Mouse (Mus musculus): ENCODE measurements at regions not wholly inside any gene's neighbourhood (a gene's known extent, or its start where the extent isn't known, plus 50 kb on each side); places are given as distances from the start of the nearest gene placed in this dataset.

DNA sequence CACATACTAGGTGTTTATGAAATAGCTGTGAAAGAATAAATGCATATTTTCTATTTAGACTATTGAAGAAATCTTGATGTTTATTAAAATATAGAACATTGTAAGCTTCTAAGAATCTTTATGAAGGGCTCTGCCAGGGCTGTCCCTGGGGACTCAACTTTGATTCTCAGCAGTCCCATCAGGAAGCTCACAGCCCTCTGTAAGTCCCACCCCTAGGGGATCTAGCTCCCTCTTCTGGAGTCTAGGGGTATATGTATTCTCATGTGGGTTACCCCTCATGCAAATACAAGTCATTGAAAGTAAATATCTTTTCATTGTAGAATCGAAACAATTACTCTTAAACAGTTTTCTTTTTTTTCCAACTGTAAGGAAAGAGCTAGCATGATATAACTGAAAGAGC lies 521.6 kb downstream of the Nfib start:
- WGBS: 90% methylated on average over 1 of the region's 1 CpGs
- Histone ChIP-seq H3K36me3 (no peaks in the 10 kb centered on the region), H3K27ac (replicated peaks) (no peak overlapping the region), H3K4me2 (replicated peaks) (no peak overlapping the region), H3K9me3 (no peaks in the 10 kb centered on the region), H3K4me3 (no peak overlapping the region), H3K4me1 (no peaks in the 10 kb centered on the region), H3K9ac (replicated peaks) (no peak overlapping the region), H3K27me3 (no peaks in the 10 kb centered on the region)
- ATAC-seq (replicated peaks): no peak

DNA sequence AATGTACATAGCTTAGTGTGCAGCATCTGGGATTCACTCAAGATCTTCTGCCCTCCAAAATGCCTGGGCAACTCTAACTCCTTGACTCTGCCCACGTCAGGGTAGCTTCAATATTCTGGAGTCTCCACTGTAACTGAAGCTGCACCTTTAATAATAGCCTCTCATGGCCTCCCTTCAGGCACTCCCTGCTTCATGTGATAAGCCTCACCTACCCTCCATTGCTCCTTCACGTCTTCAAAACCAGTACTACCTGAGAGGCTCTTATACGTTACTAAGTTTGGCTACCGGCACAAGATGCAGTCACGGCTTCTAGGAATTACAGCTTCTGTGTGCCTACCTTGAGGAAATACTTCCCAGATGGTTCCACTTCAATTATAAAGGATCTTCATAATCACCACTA lies 527.4 kb downstream of the Nfib start:
- no peaks in the 10 kb centered on the region for H3K4me1 ChIP-seq
- H3K27ac ChIP-seq (replicated peaks): no peak overlapping the region
- H3K9me3 ChIP-seq: no peaks in the 10 kb centered on the region
- WGBS: 90% methylated on average over 5 of the region's 5 CpGs
- H3K4me3 ChIP-seq: no peak overlapping the region
- ATAC-seq (replicated peaks): no peak
- H3K9ac ChIP-seq (replicated peaks): no peak overlapping the region
- H3K36me3 ChIP-seq: no peaks in the 10 kb centered on the region
- no peak overlapping the region for H3K4me2 ChIP-seq (replicated peaks)
- H3K27me3 ChIP-seq: no peaks in the 10 kb centered on the region

- H3K36me3 ChIP-seq: no peaks in the 10 kb centered on the region
- H3K27ac ChIP-seq (replicated peaks): no peak overlapping the region
- WGBS: 94% methylated on average over 8 of the region's 8 CpGs
Measured at GRCm38 (mm10) chr4:82176723-82177122, 528.8 kb downstream of the Nfib start.

GRCm38 (mm10) chr4:82173461-82174085 lies 532.0 kb downstream of the Nfib start:
- Histone ChIP-seq H3K4me3 (no peak overlapping the region), H3K4me2 (replicated peaks) (no peak overlapping the region), H3K4me1 (no peaks in the 10 kb centered on the region), H3K27me3 (no peaks in the 10 kb centered on the region), H3K9me3 (no peaks in the 10 kb centered on the region), H3K9ac (replicated peaks) (no peak overlapping the region), H3K36me3 (no peaks in the 10 kb centered on the region), H3K27ac (replicated peaks) (no peak overlapping the region)
- no peak for ATAC-seq (replicated peaks)
- WGBS: 81% methylated on average over 17 of the region's 17 CpGs

More at GRCm38 (mm10) chr4:82176723-82177122, 528.8 kb downstream of the Nfib start:
- Histone ChIP-seq H3K4me1 (no peaks in the 10 kb centered on the region), H3K4me3 (no peak overlapping the region), H3K9ac (replicated peaks) (no peak overlapping the region), H3K27me3 (no peaks in the 10 kb centered on the region), H3K9me3 (no peaks in the 10 kb centered on the region), H3K4me2 (replicated peaks) (no peak overlapping the region)
- ATAC-seq (replicated peaks): no peak

DNA sequence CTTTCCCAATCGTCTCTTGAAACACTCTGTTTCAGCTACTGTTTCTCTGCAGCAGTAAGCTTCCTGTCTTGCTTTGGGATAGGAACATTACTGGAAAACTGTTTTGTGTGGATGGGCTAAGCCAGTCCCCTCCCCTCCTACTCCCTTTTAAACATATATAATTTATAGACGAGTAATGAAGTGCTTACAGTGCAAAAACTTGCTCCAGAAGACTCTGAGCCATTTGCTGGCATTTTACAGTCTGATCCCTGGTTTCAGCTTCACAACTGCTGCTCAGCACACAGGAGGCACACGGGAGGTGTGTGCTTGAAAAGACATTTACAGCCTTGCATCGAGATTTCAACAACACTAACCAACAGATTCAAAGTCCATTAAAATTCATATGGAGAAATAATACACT lies 534.6 kb downstream of the Nfib start:
- Histone ChIP-seq H3K9me3 (no peaks in the 10 kb centered on the region), H3K9ac (replicated peaks) (no peak overlapping the region), H3K4me1 (no peaks in the 10 kb centered on the region), H3K27me3 (no peaks in the 10 kb centered on the region), H3K36me3 (no peaks in the 10 kb centered on the region), H3K4me2 (replicated peaks) (no peak overlapping the region), H3K4me3 (no peak overlapping the region), H3K27ac (replicated peaks) (no peak overlapping the region)
- no peak for ATAC-seq (replicated peaks)
- WGBS: 69% methylated on average over 4 of the region's 4 CpGs

- Histone ChIP-seq H3K27ac (replicated peaks) (no peak overlapping the region), H3K4me3 (no peak overlapping the region), H3K36me3 (no peaks in the 10 kb centered on the region), H3K4me2 (replicated peaks) (no peak overlapping the region), H3K9me3 (no peaks in the 10 kb centered on the region), H3K9ac (replicated peaks) (no peak overlapping the region), H3K4me1 (no peaks in the 10 kb centered on the region), H3K27me3 (no peaks in the 10 kb centered on the region)
- 69% methylated on average over 5 of the region's 5 CpGs for WGBS
- ATAC-seq (replicated peaks): no peak
Measured at GRCm38 (mm10) chr4:82168032-82168431, 537.5 kb downstream of the Nfib start.

DNA sequence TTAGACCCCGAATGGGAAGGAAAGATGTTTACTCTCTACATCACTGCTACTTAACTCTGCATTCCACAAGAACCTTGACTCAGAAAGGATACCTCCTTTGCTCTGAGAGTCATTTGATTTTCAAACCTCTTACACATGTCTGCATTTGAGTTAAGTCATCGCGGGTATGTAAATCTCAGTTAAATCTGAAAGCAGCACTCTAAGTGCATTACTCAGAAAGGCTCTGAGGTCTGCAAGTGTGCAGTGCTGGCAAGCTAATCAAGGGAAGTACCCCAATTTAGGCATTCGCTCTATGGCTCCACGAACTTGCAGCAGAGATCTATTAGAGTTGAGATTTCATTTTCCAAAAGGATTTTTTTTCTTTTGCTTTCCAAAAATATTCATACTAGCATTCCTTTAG lies 538.2 kb downstream of the Nfib start:
- Histone ChIP-seq H3K9ac (replicated peaks) (no peak overlapping the region), H3K9me3 (no peaks in the 10 kb centered on the region), H3K36me3 (no peaks in the 10 kb centered on the region), H3K27ac (replicated peaks) (no peak overlapping the region), H3K4me3 (no peak overlapping the region), H3K4me1 (no peaks in the 10 kb centered on the region), H3K4me2 (replicated peaks) (no peak overlapping the region), H3K27me3 (no peaks in the 10 kb centered on the region)
- WGBS: 54% methylated on average over 5 of the region's 5 CpGs
- no peak for ATAC-seq (replicated peaks)

DNA sequence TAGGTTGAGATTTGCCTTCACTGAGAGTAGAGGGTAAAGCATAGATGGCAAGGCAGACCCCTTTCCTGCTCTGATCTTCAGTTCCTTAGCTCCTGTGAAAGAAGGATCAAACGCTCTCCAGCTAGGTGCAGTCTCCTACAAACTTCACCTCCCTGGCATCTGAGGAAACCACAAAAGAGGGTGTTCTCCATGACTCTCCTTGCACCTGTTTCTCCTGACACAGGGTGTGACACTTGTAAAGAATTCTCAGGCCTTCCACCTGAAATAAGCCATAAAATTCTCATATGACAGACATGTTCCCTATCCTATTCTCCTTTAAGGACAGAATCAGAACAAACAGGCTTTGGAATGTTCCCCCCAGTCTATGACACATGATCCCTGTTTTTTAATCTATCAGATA lies 538.7 kb downstream of the Nfib start:
- no peak overlapping the region for H3K4me3 ChIP-seq
- H3K36me3 ChIP-seq: no peaks in the 10 kb centered on the region
- ATAC-seq (replicated peaks): no peak
- H3K9ac ChIP-seq (replicated peaks): no peak overlapping the region
- no peak overlapping the region for H3K4me2 ChIP-seq (replicated peaks)
- no peaks in the 10 kb centered on the region for H3K4me1 ChIP-seq
- H3K27me3 ChIP-seq: no peaks in the 10 kb centered on the region
- H3K9me3 ChIP-seq: no peaks in the 10 kb centered on the region
- H3K27ac ChIP-seq (replicated peaks): no peak overlapping the region
- 91% methylated on average over 1 of the region's 1 CpGs for WGBS

- H3K27ac ChIP-seq (replicated peaks): no peak overlapping the region
- ATAC-seq (replicated peaks): no peak
- H3K9ac ChIP-seq (replicated peaks): no peak overlapping the region
- 91% methylated on average over 6 of the region's 6 CpGs for WGBS
- H3K9me3 ChIP-seq: no peaks in the 10 kb centered on the region
- H3K36me3 ChIP-seq: no peaks in the 10 kb centered on the region
- H3K4me1 ChIP-seq: no peaks in the 10 kb centered on the region
- H3K4me3 ChIP-seq: no peak overlapping the region
- H3K4me2 ChIP-seq (replicated peaks): no peak overlapping the region
- no peaks in the 10 kb centered on the region for H3K27me3 ChIP-seq
Measured at GRCm38 (mm10) chr4:82166087-82166486, 539.5 kb downstream of the Nfib start.

DNA sequence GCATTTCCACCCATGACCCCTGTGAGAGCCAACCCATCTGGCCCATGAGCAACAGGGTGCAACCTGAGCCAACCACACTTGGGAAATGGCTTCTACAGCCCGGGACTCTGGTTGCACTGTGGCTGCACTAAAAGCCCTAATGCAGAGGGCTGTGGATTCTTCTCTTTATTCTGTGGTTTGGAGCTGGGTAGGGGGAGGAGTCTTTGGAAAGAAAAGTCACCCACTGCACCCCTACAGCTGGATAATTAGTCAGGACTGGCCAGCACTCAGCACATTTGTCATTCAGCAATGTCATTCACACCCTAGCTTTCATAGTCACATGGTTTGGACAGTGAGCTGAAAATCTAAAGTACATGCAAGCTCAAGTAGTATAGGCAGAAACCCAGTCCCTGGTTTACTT lies 541.5 kb downstream of the Nfib start:
- Histone ChIP-seq H3K27me3 (no peaks in the 10 kb centered on the region), H3K36me3 (no peaks in the 10 kb centered on the region), H3K9me3 (no peaks in the 10 kb centered on the region), H3K27ac (replicated peaks) (no peak overlapping the region), H3K9ac (replicated peaks) (no peak overlapping the region), H3K4me2 (replicated peaks) (no peak overlapping the region), H3K4me1 (no peaks in the 10 kb centered on the region), H3K4me3 (no peak overlapping the region)
- WGBS: 71% methylated on average over 1 of the region's 1 CpGs
- ATAC-seq (replicated peaks): no peak

- WGBS: 75% methylated on average over 2 of the region's 2 CpGs
Measured at GRCm38 (mm10) chr4:82161818-82162217, 543.7 kb downstream of the Nfib start.

GRCm38 (mm10) chr4:82161232-82161631 lies 544.3 kb downstream of the Nfib start:
- no peak overlapping the region for H3K9ac ChIP-seq (replicated peaks)
- no peak overlapping the region for H3K4me3 ChIP-seq
- no peak overlapping the region for H3K4me2 ChIP-seq (replicated peaks)
- no peaks in the 10 kb centered on the region for H3K9me3 ChIP-seq
- WGBS: 76% methylated on average over 2 of the region's 2 CpGs
- no peak for ATAC-seq (replicated peaks)
- H3K27ac ChIP-seq (replicated peaks): no peak overlapping the region
- H3K27me3 ChIP-seq: no peaks in the 10 kb centered on the region
- H3K4me1 ChIP-seq: no peaks in the 10 kb centered on the region
- no peaks in the 10 kb centered on the region for H3K36me3 ChIP-seq

More at GRCm38 (mm10) chr4:82161818-82162217, 543.7 kb downstream of the Nfib start:
- H3K4me2 ChIP-seq (replicated peaks): no peak overlapping the region
- no peak overlapping the region for H3K9ac ChIP-seq (replicated peaks)
- no peaks in the 10 kb centered on the region for H3K4me1 ChIP-seq
- no peak overlapping the region for H3K4me3 ChIP-seq
- H3K9me3 ChIP-seq: no peaks in the 10 kb centered on the region
- ATAC-seq (replicated peaks): no peak
- no peak overlapping the region for H3K27ac ChIP-seq (replicated peaks)
- no peaks in the 10 kb centered on the region for H3K36me3 ChIP-seq
- H3K27me3 ChIP-seq: no peaks in the 10 kb centered on the region

DNA sequence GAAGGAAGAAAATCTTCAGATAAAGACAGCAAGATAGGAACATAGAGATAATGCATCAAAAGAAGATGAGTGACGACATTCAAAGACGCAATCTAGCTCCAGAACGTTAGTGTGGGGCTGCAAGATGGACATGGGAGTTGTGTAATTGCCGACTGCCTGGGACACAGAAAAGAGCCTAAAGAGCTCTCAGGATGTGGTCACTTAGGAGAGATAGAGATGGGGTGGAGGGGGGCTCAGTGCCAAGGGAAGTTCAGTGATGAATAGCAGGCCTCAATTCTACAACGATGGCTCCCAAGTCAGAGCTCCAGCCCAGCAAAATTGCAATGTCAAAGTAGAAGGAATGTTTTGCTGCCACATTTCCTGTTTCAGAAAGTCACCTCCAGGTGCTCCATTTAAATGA lies 545.3 kb downstream of the Nfib start:
- Histone ChIP-seq H3K27ac (replicated peaks) (no peak overlapping the region), H3K27me3 (no peaks in the 10 kb centered on the region), H3K4me2 (replicated peaks) (no peak overlapping the region), H3K4me1 (no peaks in the 10 kb centered on the region), H3K9me3 (no peaks in the 10 kb centered on the region), H3K9ac (replicated peaks) (no peak overlapping the region), H3K36me3 (no peaks in the 10 kb centered on the region), H3K4me3 (no peak overlapping the region)
- WGBS: 85% methylated on average over 5 of the region's 5 CpGs
- ATAC-seq (replicated peaks): no peak
